Mouse (Mus musculus): ENCODE measurements around the gene Nanos1.

- TF ChIP-seq POLR2A (IDR thresholded peaks at IDR 0.05; ENCODE audit: insufficient read length, low read depth), result no peak
- no peak for TF ChIP-seq POLR2AphosphoS2 (IDR thresholded peaks at IDR 0.05; ENCODE audit: insufficient read length, low read depth)
- TF ChIP-seq MYOG (IDR thresholded peaks at IDR 0.05; ENCODE audit: control insufficient read depth in 1 of 3, insufficient read depth in 1 of 3, insufficient read length in 2 of 3, low read depth in 2 of 3), result no peak
- TF ChIP-seq TCF3 (IDR thresholded peaks at IDR 0.05; ENCODE audit: insufficient read length, low read depth), result no peak
- no peak for TF ChIP-seq TCF12 (IDR thresholded peaks at IDR 0.05; ENCODE audit: insufficient read depth, poor library complexity, severe bottlenecking)
- TF ChIP-seq MAX (IDR thresholded peaks at IDR 0.05; ENCODE audit: low read depth), result no peak
- TF ChIP-seq MYOD1 (IDR thresholded peaks at IDR 0.05; ENCODE audit: control insufficient read depth in 1 of 3, insufficient read length in 2 of 3, low read depth in 2 of 3), result no peak
- no peak for TF ChIP-seq REST (IDR thresholded peaks at IDR 0.05; ENCODE audit: insufficient read depth, insufficient read length)
- TF ChIP-seq CEBPB (IDR thresholded peaks at IDR 0.05; ENCODE audit: insufficient read depth, poor library complexity, severe bottlenecking), result no peak
- no peak for TF ChIP-seq USF1 (IDR thresholded peaks at IDR 0.05; ENCODE audit: low read depth)
- TF ChIP-seq E2F4 (IDR thresholded peaks at IDR 0.05; ENCODE audit: insufficient read depth), result no peak
Observed at GRCm38 (mm10) chr19:60784712-60785111, 28.9 kb downstream of the Nanos1 start.
